Mouse (Mus musculus) liver, embryonic 12.5 days (tissue): ENCODE measurements around the gene Bcl9l. TPM values are rescaled to one million over a fixed set of nuclear protein-coding genes. Genes with fewer than 3 reads are reported as not detected.

Experiments used
- ATAC-seq: fragments of 200-750 bp; cut with Nextera tagmentation; 2 replicates; pipeline ENCODE4 v1.8.0; 2017; ENCODE audit warnings: moderate number of reproducible peaks, mild to moderate bottlenecking, moderate library complexity
- H3K27ac ChIP-seq: fragments of 300-500 bp; sonication (generic); 2 replicates; pipeline ENCODE4 v1.5.1; 2016; ENCODE audit warnings: mild to moderate bottlenecking
- H3K27me3 ChIP-seq: fragments of 300-500 bp; sonication (generic); replicated peaks from 2 replicates; pipeline ENCODE4 v1.6.1; 2016; ENCODE audit warnings: mild to moderate bottlenecking, moderate library complexity
- H3K36me3 ChIP-seq: fragments of 300-500 bp; sonication (generic); 2 replicates; pipeline ENCODE4 v1.6.1; 2016; ENCODE audit warnings: mild to moderate bottlenecking, moderate library complexity
- H3K4me1 ChIP-seq: fragments of 300-500 bp; sonication (generic); 2 replicates; pipeline ENCODE4 v1.6.1; 2016
- H3K4me2 ChIP-seq: fragments of 300-500 bp; sonication (generic); 2 replicates; pipeline ENCODE4 v1.6.1; 2016; ENCODE audit warnings: mild to moderate bottlenecking, moderate library complexity
- H3K4me3 ChIP-seq: fragments of 300-500 bp; sonication (generic); 2 replicates; pipeline ENCODE4 v1.5.1; 2016; ENCODE audit warnings: mild to moderate bottlenecking, moderate library complexity
- H3K9ac ChIP-seq: fragments of 300-500 bp; sonication (generic); 2 replicates; pipeline ENCODE4 v1.6.1; 2016; ENCODE audit warnings: mild to moderate bottlenecking, moderate library complexity
- H3K9me3 ChIP-seq: fragments of 300-500 bp; sonication (generic); replicated peaks from 2 replicates; pipeline ENCODE4 v1.6.1; 2016; ENCODE audit warnings: mild to moderate bottlenecking, moderate library complexity
- WGBS: fragments of 180-500 bp; shearing (Covaris S2); methylation state at CpG from one replicate; pipeline ENCODE4 v1.1.7; 2016; ENCODE audit not compliant: insufficient replicate concordance; 5-methylcytosine and 5-hydroxymethylcytosine counted together
- polyA plus RNA-seq: library from polyadenylated mRNA; unstranded; fragments of >200 nt; fragmentation: Nextera tagmentation; extraction: Ambion mirVana; gene quantifications from 2 replicates; pipeline ENCODE4 v1.2.1, GENCODE M21; 2016

The Bcl9l gene
- polyA plus RNA-seq, 1 experiment from 2014 or later = 2.7 TPM

DNA sequence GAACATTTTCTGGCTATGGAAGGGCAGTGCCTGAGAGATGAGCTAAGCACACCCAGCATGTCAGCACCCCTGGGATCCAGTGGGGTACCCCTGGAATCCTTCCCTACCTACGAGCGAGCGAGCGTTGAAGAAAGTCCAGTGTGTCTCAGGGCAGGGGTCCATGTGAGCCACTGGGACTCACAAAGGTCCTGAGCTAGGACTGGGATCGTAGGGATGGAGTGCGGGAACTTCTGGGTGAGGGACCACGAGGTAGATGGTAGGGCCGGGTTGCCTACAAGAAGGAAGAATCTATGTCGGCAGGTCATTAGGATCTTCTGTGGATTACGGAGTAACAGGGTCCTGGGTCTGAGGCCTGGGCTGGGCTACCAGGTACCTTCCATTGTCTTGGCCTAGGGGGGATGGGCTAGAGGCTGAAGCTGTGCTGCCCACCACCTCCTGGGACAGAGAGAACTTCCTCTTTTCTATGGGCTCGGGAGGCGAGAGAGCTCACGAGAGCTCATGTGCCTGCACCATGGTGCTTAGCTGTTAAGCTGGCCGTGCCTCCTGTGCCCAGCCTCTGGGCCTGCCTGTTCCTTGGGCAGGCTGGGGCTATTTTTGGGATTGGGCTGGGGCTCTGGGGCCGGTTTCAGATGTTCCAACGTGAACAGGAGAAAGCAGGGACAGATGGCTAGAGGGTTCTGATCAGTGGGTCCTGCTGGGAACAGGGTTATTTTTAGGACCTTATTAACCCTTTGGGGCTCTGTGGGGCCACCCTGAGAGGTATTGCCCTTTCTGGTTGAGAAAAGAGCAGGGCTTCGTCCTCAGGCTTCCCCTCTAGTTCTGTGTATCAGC, 10.2 kb downstream of the Bcl9l start:
- H3K4me1 ChIP-seq = peaks cover 98% of the 10 kb centered on the region
- WGBS = 42% methylated on average over 17 of the region's 17 CpGs
- no peaks in the 10 kb centered on the region for H3K9me3 ChIP-seq
- H3K4me2 ChIP-seq = no peak overlapping the region
- peaks cover 16% of the 10 kb centered on the region for H3K27me3 ChIP-seq
- H3K9ac ChIP-seq = 0 out of 2 replicates have a peak overlapping the region, but pooled peaks have one; percentile 7
- no peak for ATAC-seq
- no peaks in the 10 kb centered on the region for H3K36me3 ChIP-seq
- no peak overlapping the region for H3K27ac ChIP-seq
- H3K4me3 ChIP-seq = no peak overlapping the region

DNA sequence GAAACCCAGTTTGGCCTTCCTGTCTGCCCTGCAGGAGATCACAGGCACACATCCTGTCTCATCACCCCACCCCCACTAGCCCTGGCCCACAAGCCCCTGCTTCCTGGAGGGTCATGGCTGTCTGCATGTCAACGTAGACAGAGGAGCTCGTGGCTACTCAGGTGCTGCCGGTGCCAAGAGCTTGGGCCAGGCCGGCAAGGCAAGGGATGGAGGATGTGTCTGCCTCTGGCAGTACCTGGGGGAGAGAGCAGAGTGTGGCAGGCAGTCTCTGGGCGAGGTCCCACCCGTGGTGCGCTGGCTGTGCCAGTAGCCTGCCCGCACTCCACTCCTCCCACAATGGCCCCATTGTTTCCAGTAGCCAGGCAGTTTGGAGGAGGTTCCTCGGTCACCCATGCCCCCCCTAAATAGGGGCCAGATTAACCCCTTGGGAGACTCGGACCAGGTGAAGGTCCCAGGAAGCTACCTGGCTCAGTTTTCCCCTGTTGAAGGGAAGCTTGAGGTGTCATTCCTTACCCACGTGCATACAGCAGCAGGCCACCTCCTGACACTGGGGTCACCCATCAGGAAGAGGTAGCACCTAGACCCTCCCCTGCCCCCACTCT, 11.7 kb downstream of the Bcl9l start:
- no peaks in the 10 kb centered on the region for H3K9me3 ChIP-seq
- ATAC-seq = no peak
- peaks cover 31% of the 10 kb centered on the region for H3K27me3 ChIP-seq
- no peak overlapping the region for H3K4me2 ChIP-seq
- no peaks in the 10 kb centered on the region for H3K36me3 ChIP-seq
- 38% methylated on average over 11 of the region's 11 CpGs for WGBS
- H3K4me1 ChIP-seq = peaks cover 98% of the 10 kb centered on the region
- H3K9ac ChIP-seq = peak overlapping the region; percentile 2; the same call in 1 of the 2 replicates
- peak overlapping the region; percentile 11; the same call in 1 of the 2 replicates for H3K27ac ChIP-seq
- no peak overlapping the region for H3K4me3 ChIP-seq

DNA sequence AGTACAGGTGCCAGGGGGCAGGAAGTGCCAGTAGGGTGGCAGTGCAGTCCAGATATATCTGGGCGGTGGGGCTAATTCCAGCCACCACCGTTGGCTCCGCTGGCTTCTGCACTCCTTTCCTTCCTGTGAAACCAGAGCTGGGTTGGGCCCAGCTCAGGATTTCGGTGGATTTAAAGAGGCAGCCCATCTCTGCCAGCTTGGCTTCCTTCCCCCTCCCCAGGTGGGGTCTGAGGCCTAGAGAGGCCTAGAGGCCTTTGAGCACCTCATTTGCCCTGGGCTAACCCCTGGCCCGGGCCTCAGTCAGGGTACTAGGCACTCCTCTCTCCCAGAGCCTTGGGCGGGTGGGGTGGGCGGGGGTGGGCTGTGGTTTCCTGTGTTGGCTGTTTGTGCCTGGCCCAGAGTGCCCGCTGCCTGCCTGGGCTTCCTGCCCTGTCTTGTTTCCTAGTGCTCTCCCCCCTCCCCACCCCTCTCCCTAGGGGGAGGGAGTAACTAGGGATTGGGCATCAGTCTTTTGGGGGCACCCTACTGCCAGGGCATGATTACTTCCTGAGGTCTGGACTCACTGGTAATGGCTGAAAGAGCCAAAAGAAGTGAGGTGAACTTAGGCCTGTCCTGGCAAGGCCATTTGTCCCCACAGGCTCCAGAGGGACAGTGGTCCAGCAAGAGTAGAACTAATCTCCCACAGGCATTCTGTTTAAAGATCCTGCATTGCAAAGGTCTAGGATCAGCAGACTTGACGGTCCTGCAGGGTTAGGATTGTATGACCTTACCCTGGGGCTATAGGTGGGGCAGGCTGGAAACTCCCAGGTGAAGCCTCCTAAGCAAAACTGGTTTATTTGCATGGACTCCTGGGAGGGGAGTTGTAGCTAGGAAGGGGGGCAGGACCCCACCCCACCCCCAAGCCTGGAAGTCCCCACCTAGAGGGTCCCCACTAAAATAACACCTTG, 12.5 kb downstream of the Bcl9l start:
- Histone ChIP-seq H3K4me2 (no peak overlapping the region), H3K27ac (peak overlapping the region; percentile 17; the same call in 1 of the 2 replicates), H3K27me3 (peaks cover 39% of the 10 kb centered on the region), H3K9ac (peak overlapping the region; percentile 2; the same call in 1 of the 2 replicates), H3K4me1 (peaks cover 98% of the 10 kb centered on the region), H3K4me3 (no peak overlapping the region), H3K9me3 (no peaks in the 10 kb centered on the region), H3K36me3 (no peaks in the 10 kb centered on the region)
- 26% methylated on average over 9 of the region's 9 CpGs for WGBS
- ATAC-seq = no peak

GRCm38 (mm10) chr9:44495810-44496344, 13.3 kb downstream of the Bcl9l start:
- 65% methylated on average over 10 of the region's 10 CpGs for WGBS
- Histone ChIP-seq H3K4me3 (no peak overlapping the region), H3K4me1 (peaks cover 98% of the 10 kb centered on the region), H3K9ac (no peak overlapping the region), H3K27ac (peak overlapping the region; percentile 17; the same call in 1 of the 2 replicates), H3K9me3 (no peaks in the 10 kb centered on the region), H3K36me3 (no peaks in the 10 kb centered on the region), H3K4me2 (no peak overlapping the region), H3K27me3 (peaks cover 40% of the 10 kb centered on the region)
- no peak for ATAC-seq

DNA sequence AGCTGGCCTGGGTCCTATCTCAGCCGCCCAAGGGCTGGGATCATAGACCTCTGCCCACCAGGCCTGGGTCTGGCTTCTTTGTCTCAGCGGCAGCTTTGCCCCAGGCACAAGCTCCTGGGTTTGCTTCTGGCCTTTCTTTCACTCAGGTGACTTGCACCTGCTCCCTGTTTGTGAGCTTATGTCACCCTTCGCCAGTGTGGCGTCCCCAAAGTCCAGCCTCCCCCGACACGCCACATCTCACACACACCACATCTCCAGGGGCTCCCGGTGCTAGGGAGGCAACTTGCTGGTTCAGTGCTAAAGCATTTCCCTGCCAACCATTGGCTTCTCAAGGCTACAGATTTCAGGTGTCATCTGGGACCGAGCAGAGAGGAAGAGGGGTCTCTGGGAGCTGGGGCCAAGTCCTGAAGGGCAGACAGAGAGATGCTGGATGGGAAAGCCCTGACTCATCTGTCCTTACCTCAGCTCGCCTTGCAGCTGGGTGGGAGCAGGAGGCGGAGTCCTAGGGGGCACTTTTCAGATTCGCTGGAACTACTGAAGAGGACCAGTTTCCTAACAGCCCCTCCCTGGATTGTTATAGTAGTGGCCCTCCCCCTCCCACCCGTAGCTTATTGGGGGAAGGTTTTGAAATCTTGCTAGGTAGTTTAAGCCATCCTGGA, 14.3 kb downstream of the Bcl9l start:
- no peak overlapping the region for H3K4me3 ChIP-seq
- H3K9ac ChIP-seq = no peak overlapping the region
- ATAC-seq = no peak
- H3K27me3 ChIP-seq = peaks cover 48% of the 10 kb centered on the region
- no peaks in the 10 kb centered on the region for H3K9me3 ChIP-seq
- H3K27ac ChIP-seq = no peak overlapping the region
- no peaks in the 10 kb centered on the region for H3K36me3 ChIP-seq
- 49% methylated on average over 12 of the region's 12 CpGs for WGBS
- H3K4me2 ChIP-seq = no peak overlapping the region
- H3K4me1 ChIP-seq = peaks cover 97% of the 10 kb centered on the region

DNA sequence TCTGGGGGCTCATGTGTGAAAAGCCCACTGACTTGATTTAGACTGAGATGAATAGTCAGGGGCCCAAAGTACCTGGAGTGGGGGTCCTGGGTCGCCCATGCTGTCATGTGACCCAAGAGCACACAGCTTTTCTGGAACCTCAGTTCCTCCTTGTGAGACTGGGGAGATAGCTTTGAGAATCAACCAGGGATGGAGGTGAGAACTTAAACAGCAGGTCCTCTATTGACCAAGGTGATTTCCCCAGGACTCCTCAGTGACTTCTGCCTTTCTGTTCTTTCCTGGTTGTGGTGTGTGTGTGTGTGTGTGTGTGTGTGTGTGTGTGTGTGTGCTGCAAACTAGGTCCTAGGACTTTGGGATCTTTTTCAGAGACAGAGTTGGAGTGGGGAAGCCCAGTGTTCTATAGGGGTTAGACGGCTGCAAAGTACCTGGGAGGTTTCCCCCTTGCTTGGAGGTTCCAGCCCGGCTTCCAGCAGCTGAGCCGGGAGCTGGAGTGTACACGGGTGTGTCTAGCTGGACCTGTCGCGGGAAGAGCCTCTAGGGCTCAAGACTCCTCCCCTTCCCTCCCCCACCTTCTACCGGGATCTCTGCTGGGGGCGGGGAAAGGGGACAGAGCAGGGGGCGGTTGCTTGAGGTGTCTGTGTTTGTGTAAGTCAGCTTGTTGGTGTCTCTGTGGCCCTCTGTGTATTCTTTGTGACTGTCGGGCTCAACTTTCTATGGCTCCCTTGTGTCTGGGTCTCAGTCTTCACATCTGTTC, 15.2 kb downstream of the Bcl9l start:
- WGBS = 2% methylated on average over 11 of the region's 11 CpGs
- peaks cover 48% of the 10 kb centered on the region for H3K27me3 ChIP-seq
- H3K9me3 ChIP-seq = no peaks in the 10 kb centered on the region
- peak overlapping the region; percentile 75 for H3K27ac ChIP-seq
- H3K4me1 ChIP-seq = peaks cover 89% of the 10 kb centered on the region
- H3K4me2 ChIP-seq = peak overlapping the region; percentile 72
- H3K36me3 ChIP-seq = no peaks in the 10 kb centered on the region
- H3K4me3 ChIP-seq = peak overlapping the region; percentile 42
- ATAC-seq = peak; percentile 25
- peak overlapping the region; percentile 56 for H3K9ac ChIP-seq

- H3K27me3 ChIP-seq = peaks cover 48% of the 10 kb centered on the region
- ATAC-seq = peak; percentile 60
- H3K27ac ChIP-seq = peak overlapping the region; percentile 75
- no peaks in the 10 kb centered on the region for H3K9me3 ChIP-seq
- peak overlapping the region; percentile 56 for H3K9ac ChIP-seq
- H3K4me3 ChIP-seq = peak overlapping the region; percentile 42
- WGBS = 3% methylated on average over 56 of the region's 59 CpGs
- H3K4me1 ChIP-seq = peaks cover 80% of the 10 kb centered on the region
- H3K36me3 ChIP-seq = no peaks in the 10 kb centered on the region
- peak overlapping the region; percentile 72 for H3K4me2 ChIP-seq
Measured at GRCm38 (mm10) chr9:44498421-44499355, 16.1 kb downstream of the Bcl9l start.

DNA sequence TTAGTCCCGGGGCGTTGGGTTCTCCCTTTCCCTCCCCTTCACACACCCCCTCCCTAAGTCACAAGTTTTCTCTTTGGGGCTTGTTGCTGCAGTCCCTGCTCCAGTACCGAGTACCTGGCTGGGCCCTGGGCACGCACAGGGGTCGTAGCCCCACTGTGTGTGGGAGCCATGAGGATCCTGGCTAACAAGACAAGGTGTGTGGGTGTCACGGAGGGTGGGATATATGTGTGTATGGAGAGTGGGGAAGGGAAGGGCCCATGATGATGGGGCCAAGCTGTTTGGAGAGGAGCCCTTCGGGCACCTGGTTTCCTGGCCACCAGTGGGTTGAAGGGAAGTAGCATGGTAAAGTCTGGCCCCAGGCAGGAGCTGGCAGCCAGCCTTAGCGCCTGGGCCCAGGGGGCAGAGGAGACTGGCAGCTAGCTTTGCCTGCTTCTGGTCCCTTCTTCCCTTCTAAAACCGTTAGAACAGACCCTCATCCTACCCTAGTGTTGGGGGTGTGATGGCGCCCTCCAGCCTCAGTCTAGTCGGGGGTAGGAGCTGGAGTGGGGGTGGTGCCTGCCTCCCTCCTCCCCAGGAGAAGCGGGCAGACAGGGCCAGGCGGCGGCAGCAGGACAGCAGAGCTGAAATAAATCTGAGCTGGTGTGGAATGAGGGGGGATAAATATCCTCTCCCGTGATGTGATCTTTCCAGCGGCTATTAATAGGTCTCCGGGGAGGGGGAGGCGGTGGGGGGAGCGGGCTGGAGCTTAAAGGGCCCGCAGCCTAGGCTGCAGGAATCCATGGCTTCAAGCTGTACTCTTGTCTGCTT, 16.9 kb downstream of the Bcl9l start:
- Histone ChIP-seq H3K9ac (no peak overlapping the region), H3K27ac (peak overlapping the region; percentile 58; the same call in 1 of the 2 replicates), H3K4me1 (peaks cover 71% of the 10 kb centered on the region), H3K9me3 (no peaks in the 10 kb centered on the region), H3K36me3 (no peaks in the 10 kb centered on the region), H3K4me3 (peak overlapping the region; percentile 42; the same call in 1 of the 2 replicates), H3K27me3 (peaks cover 48% of the 10 kb centered on the region), H3K4me2 (peak overlapping the region; percentile 72)
- 38% methylated on average over 20 of the region's 20 CpGs for WGBS
- no peak for ATAC-seq

GRCm38 (mm10) chr9:44500163-44500533, 17.5 kb downstream of the Bcl9l start:
- no peak for ATAC-seq
- 48% methylated on average over 5 of the region's 5 CpGs for WGBS
- H3K27me3 ChIP-seq = peaks cover 48% of the 10 kb centered on the region
- H3K4me3 ChIP-seq = no peak overlapping the region
- H3K9ac ChIP-seq = no peak overlapping the region
- H3K4me1 ChIP-seq = peaks cover 65% of the 10 kb centered on the region
- H3K9me3 ChIP-seq = no peaks in the 10 kb centered on the region
- peak overlapping the region; percentile 72; the same call in 1 of the 2 replicates for H3K4me2 ChIP-seq
- no peak overlapping the region for H3K27ac ChIP-seq
- H3K36me3 ChIP-seq = no peaks in the 10 kb centered on the region
